Mouse (Mus musculus): ENCODE measurements around the gene Olfr800.

Olfr800 gene

DNA sequence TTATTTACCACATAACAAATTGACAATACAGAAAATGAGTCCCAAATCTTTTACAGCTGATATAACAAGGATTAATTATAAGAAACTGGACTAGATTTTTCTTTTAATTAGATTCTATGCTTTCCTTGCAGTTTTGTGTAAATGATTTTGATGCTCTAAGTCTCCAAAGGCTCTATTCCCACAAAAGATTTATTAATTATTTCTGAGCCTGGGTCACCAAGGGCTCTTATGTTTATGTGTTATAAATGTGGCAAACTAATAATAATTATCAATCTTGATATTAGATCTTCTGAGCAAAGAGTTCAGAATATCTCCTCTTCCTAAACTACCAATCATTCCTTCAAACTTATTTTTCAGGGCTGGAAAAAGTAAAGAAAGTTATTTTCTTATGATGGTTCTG lies at the start of gene Olfr800:
Gene Olfr800, plus strand, starts transcription at position 301 of the 400 bp plus-strand sequence.
- DNase-seq, result no peak

DNA sequence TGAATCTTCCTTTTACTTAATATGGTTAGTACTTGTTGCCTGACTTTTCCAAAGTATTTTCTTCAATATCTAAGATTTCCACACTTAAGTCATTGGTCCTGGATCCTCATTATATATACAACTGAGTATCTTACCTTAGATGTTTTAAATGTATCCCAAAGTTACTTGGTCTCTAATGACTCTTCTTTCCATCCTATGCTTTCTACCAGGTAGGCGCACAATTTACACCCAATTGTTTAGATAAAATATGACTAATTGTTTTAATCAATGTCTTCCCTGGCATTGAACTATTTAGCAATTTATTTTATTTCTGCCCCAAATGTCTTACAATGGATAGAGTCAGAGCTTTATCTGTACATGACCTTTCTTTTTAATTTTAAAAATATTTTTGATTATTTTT lies 45.0 kb upstream of the Olfr800 start, which contains the start of gene Olfr796:
Gene Olfr796, minus strand, starts transcription at position 101 of the 400 bp plus-strand sequence.
- DNase-seq, result no peak

DNA sequence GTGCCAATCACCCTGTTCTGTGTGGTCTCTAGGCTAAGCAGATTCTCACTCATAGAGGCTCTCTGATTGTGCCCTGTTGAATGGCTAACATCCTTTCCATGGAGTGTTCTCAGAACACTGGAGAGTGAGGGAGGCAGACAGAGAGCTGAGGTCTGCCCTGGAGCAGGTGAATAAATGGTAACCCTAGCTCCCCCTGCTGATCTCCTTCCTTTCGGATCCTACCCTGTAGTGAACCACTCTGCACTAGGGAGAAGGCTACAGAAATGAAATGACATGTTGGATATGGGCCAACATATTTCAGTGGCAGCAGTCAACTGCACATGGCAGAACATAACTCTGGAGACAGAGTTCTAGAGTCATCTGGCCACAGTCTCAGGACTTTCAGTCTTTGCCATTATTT lies 35.8 kb upstream of the Olfr800 start:
- DNase-seq, result no peak

DNA sequence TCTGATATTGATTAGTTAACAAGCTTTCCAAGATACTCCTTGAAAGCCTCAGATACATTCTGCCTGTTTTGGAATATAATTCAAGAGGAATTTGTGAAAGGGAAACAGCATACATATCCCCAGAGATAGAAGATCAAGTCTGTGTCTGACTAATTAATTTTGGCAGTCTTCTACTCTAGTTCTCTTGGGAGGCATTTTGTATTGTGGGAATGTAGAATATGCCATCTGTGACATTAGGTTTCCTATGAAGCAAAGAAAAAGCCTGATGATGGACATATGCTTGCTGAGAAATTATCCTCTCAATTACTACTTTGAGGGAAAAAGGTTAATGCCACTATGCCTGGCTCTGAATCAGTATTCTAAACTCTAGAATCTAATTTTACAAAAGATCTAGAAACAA lies 34.2 kb upstream of the Olfr800 start:
- DNase-seq, result no peak

DNA sequence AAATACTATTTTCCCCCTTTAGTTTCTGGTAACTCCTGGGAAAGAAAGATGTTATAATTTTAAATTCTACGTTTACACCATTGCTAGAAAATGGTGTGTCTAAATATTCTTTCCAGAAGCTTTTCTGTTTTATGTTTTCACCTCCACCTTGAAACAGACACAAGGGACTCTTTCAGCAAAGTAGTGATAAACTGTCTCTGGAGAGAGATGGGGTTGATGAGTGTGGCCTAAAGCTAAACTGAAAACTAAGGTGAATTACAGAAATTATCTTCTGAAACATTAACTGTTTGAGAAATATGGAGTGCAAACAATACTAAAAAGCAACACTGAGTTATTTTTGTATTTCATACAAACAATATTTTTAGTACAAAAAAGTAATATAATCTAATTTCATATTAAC lies 29.7 kb upstream of the Olfr800 start, which contains the start of gene Olfr798:
Gene Olfr798, minus strand, starts transcription at position 101 of the 400 bp plus-strand sequence.
- DNase-seq, result no peak

DNA sequence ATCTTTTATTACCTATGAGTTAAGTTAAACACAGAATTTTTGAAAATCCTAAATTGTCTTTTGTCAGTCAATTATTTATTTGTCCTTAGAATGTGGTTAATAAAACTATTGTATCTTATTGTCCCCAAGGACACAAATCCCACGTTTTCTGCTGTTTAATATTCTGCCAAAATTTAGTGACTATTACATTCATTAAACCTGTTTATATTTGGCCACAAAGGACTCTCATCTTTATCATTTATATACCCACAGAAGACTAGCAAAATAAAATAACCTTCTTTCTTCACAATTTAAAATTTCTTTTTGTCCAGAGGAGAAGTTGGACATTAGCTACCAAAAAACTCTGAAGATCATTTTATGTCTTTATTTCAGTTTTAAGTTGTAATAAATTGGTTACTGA lies 20.3 kb upstream of the Olfr800 start, which contains the start of gene Olfr799:
Gene Olfr799, plus strand, starts transcription at position 301 of the 400 bp plus-strand sequence.
- no peak for DNase-seq

DNA sequence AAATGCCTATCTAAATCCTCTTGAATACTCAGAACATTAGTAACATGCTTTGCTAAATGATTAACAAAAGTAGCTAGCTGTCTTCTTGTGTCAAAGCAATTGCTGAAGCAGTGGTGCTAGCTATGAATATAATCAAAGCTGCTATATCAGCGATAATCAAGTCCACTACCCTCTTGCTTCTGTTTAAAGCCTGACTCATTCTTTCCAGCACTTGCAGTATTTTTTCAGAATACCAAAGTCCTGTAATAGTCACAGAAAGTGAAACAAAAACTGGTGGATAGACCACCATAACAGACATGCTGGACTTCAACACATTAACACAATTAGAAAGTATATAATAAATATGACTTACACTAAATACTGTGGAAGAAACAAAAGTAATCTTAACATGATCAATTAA lies 5.7 kb upstream of the Olfr800 start:
- DNase-seq, result no peak

DNA sequence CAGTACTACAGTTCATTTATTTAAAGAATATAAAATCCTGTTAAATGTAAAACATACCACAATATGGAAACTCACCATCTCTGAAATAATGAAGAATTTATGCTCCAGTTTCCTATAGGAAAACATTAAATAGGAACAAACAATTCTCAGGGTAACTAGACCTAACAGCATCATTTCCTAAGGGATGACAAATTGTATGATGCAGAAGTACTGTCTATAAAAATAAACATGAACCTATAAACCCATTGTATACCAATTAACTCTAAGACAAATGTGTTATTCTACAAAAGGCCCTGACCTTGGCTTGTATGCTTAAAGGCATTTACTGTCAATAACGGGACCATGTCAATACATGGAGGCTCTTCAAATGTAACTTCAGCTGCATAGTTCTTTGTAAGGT lies 16.3 kb downstream of the Olfr800 start, which contains the start of gene Olfr801:
Gene Olfr801, minus strand, starts transcription at position 101 of the 400 bp plus-strand sequence.
- DNase-seq, result no peak

DNA sequence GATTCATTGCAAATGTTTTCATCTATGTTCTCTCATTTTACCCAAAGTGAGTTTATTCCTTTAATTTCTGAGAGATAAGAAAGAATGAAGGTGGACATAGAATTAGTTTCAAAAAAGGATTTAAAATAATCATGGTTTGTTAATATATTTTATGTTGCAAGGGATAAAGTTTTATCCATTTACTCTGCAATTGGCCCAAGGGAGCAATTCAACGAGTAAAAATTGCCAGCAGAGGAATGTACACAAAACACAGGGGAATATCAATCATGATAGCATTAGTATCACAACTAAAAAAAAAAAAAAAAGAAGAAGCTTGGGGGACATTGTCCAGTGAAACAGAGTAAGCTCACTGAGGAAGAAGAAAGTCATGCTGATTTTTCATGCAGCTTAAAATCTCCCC lies 30.6 kb downstream of the Olfr800 start, which contains the start of gene Olfr802:
Gene Olfr802, minus strand, starts transcription at position 101 of the 400 bp plus-strand sequence.
- no peak for DNase-seq

DNA sequence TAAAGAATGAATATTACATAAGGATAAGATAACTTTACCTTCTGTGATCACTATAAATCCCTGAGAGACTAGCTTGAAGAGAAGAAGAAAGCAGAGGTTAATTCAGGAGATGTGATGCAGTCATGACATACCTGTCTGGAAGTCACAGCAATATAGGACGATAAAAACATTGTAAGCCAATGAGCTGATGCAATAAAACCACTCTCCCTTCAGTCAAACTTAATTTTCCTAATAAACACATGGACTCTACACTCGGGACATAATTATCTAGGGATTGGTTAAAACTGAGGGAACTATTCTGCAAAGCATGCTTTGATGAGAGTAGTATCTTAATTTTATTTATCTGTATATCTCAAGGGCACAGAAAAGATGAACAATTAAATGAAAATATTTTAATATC lies 36.7 kb downstream of the Olfr800 start, which contains the start of gene Olfr803:
Gene Olfr803, minus strand, starts transcription at position 101 of the 400 bp plus-strand sequence.
- no peak for DNase-seq

DNA sequence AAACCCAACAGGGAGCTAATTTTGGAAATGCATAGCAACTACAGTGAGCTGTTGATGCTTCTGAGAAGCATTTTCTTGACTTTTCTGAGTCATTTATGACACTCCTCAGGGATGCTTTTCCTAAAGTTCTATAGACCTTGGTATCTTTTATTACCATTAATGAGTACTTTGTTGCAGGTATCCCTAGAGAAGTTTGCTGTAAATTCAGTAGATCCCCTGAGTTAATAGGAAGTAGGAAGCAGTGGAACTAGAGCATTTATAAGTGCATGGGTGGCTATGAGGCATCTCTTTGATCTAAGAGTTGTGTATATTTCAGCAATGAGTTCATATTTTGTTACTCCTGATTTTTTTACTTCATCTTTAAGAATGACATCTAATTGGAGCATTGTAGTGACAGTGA lies 45.4 kb downstream of the Olfr800 start, which contains the start of gene Olfr804:
Gene Olfr804, plus strand, starts transcription at position 301 of the 400 bp plus-strand sequence.
- DNase-seq, result no peak

Data from kidney, postnatal 36 days (tissue).